Comparison of ENCODE assay signal across 33 mouse cellular contexts in genomic region chr2:113749721-113750120, GRCm38 (mm10). TPM values are rescaled to one million over a fixed set of nuclear protein-coding genes. Genes with fewer than 3 reads are reported as not detected.
DNase-seq lines count a peak whose midpoint lies in the region; ATAC-seq and TF ChIP-seq lines count a peak whose summit lies in the region.
"Had no signal": no experiment of that assay in that cellular context is flagged by ENCODE, and none has a peak within 500 bp of the region (broad histone marks: within the 10 kb centered on the region; RNA-seq: fewer than 3 reads in every experiment).

No protein-coding gene starts in this region.

- no peak for TF ChIP-seq CTCF in testis, adult 2 months (IDR thresholded peaks at IDR 0.05; ENCODE audit: control insufficient read depth, insufficient read depth, insufficient replicate concordance, low read depth, low read length)
- TF ChIP-seq CTCF in cerebellum, adult 2 months (IDR thresholded peaks at IDR 0.05; ENCODE audit: borderline replicate concordance, insufficient read depth, low read depth, low read length): no peak

- WGBS in midbrain, embryonic 16.5 days: 86% methylated on average over 12 of the region's 12 CpGs
- WGBS in midbrain, embryonic 14.5 days: 85% methylated on average over 12 of the region's 12 CpGs
- WGBS in cerebellum, adult 2 months: 81% methylated on average over 12 of the region's 12 CpGs

- no peak for TF ChIP-seq POLR2A in testis, adult 2 months (IDR thresholded peaks at IDR 0.05; ENCODE audit: control insufficient read depth, low read depth, low read length)
- TF ChIP-seq POLR2A in cerebellum, adult 2 months (IDR thresholded peaks at IDR 0.05; ENCODE audit: borderline replicate concordance, insufficient read depth, low read length): no peak

- DNase-seq in heart, adult 11 months: peak; percentile 85
- DNase-seq in heart, adult 8-10 months (ENCODE audit: low spot score): no peak
- DNase-seq in midbrain, embryonic 14.5 days: no peak
- no peak for DNase-seq in cerebellum, adult 2 months
- DNase-seq in T-cell, adult 2 months (ENCODE audit: low spot score): no peak
- DNase-seq: adrenal gland, postnatal 25 days; cerebellum, adult 11-12 months; cerebellum, postnatal 10 days; gastrocnemius, postnatal 14 days; heart, postnatal 10 days; kidney, adult 9 months; kidney, postnatal 10 days; layer of hippocampus, postnatal 36 days; lung, postnatal 36 days; right cerebral cortex, adult 18-20 months; thymus, postnatal 14 days had no signal

- H3K4me2 ChIP-seq in midbrain, embryonic 16.5 days (ENCODE audit: low read length): no peak overlapping the region
- H3K4me2 ChIP-seq in midbrain, embryonic 14.5 days (ENCODE audit: low read length): no peak overlapping the region
- H3K4me2 ChIP-seq: embryonic facial prominence, embryonic 13.5 days; heart, embryonic 13.5 days; hindbrain, embryonic 14.5 days; limb, embryonic 12.5 days; liver, embryonic 15.5 days; lung, embryonic 15.5 days; midbrain, embryonic 15.5 days; neural tube, embryonic 12.5 days had no signal

- no peaks in the 10 kb centered on the region for H3K9me3 ChIP-seq in midbrain, embryonic 16.5 days (replicated peaks; ENCODE audit: control insufficient read depth, low read length, poor library complexity, severe bottlenecking)
- no peaks in the 10 kb centered on the region for H3K9me3 ChIP-seq in midbrain, embryonic 14.5 days (ENCODE audit: control insufficient read depth, low read length)
- H3K9me3 ChIP-seq: embryonic facial prominence, embryonic 13.5 days; forebrain, embryonic 10.5 days; heart, embryonic 13.5 days; limb, embryonic 12.5 days; liver, embryonic 15.5 days; lung, embryonic 15.5 days; midbrain, embryonic 15.5 days; neural tube, embryonic 12.5 days had no signal

- H3K9ac ChIP-seq in midbrain, embryonic 16.5 days (ENCODE audit: low read depth, low read length): no peak overlapping the region
- no peak overlapping the region for H3K9ac ChIP-seq in midbrain, embryonic 14.5 days (replicated peaks; ENCODE audit: low read length)
- H3K9ac ChIP-seq: embryonic facial prominence, embryonic 13.5 days; heart, embryonic 13.5 days; hindbrain, embryonic 14.5 days; limb, embryonic 12.5 days; liver, embryonic 15.5 days; lung, embryonic 15.5 days; midbrain, embryonic 15.5 days; neural tube, embryonic 12.5 days had no signal

- H3K4me3 ChIP-seq in midbrain, embryonic 16.5 days (ENCODE audit: low read depth, low read length): no peak overlapping the region
- no peak overlapping the region for H3K4me3 ChIP-seq in midbrain, embryonic 14.5 days (replicated peaks; ENCODE audit: low read depth, low read length)
- H3K4me3 ChIP-seq in testis, adult 2 months (ENCODE audit: control insufficient read depth, low read depth, low read length): peak overlapping the region; percentile 31
- H3K4me3 ChIP-seq in cerebellum, adult 2 months (replicated peaks; ENCODE audit: insufficient read depth, low read depth, low read length): no peak overlapping the region
- H3K4me3 ChIP-seq: embryonic facial prominence, embryonic 13.5 days; forebrain, embryonic 10.5 days; heart, embryonic 13.5 days; limb, embryonic 12.5 days; liver, embryonic 15.5 days; lung, embryonic 15.5 days; midbrain, embryonic 15.5 days; myocyte; neural tube, embryonic 12.5 days had no signal

- no peaks in the 10 kb centered on the region for H3K36me3 ChIP-seq in midbrain, embryonic 16.5 days (ENCODE audit: control insufficient read depth, insufficient read depth, low read length)
- H3K36me3 ChIP-seq in midbrain, embryonic 14.5 days (ENCODE audit: control insufficient read depth, insufficient read depth, low read length): no peaks in the 10 kb centered on the region
- no peaks in the 10 kb centered on the region for H3K36me3 ChIP-seq in testis, adult 2 months (ENCODE audit: control insufficient read depth, insufficient read depth, low read length)
- H3K36me3 ChIP-seq: embryonic facial prominence, embryonic 13.5 days; forebrain, embryonic 10.5 days; heart, embryonic 13.5 days; liver, embryonic 15.5 days; lung, embryonic 15.5 days; midbrain, embryonic 15.5 days; neural tube, embryonic 12.5 days had no signal

- no peaks in the 10 kb centered on the region for H3K4me1 ChIP-seq in midbrain, embryonic 16.5 days (ENCODE audit: control insufficient read depth, insufficient read depth, low read length)
- H3K4me1 ChIP-seq in midbrain, embryonic 14.5 days (ENCODE audit: control insufficient read depth, insufficient read depth, low read length): no peaks in the 10 kb centered on the region
- H3K4me1 ChIP-seq in testis, adult 2 months (ENCODE audit: control insufficient read depth, insufficient read depth, low read length): peaks cover 8% of the 10 kb centered on the region
- no peaks in the 10 kb centered on the region for H3K4me1 ChIP-seq in cerebellum, adult 2 months (ENCODE audit: control insufficient read depth, insufficient read depth, low read length)
- H3K4me1 ChIP-seq: embryonic facial prominence, embryonic 13.5 days; forebrain, embryonic 10.5 days; heart, embryonic 13.5 days; limb, embryonic 12.5 days; liver, embryonic 15.5 days; lung, embryonic 15.5 days; midbrain, embryonic 15.5 days; neural tube, embryonic 12.5 days had no signal

- H3K27ac ChIP-seq in midbrain, embryonic 16.5 days (ENCODE audit: low read length): no peak overlapping the region
- no peak overlapping the region for H3K27ac ChIP-seq in midbrain, embryonic 14.5 days (replicated peaks; ENCODE audit: low read depth, low read length)
- no peak overlapping the region for H3K27ac ChIP-seq in testis, adult 2 months (ENCODE audit: control insufficient read depth, insufficient read depth, low read depth, low read length)
- H3K27ac ChIP-seq in cerebellum, adult 2 months (ENCODE audit: insufficient read depth, low read length): no peak overlapping the region
- H3K27ac ChIP-seq: embryonic facial prominence, embryonic 13.5 days; forebrain, embryonic 10.5 days; heart, embryonic 13.5 days; hindbrain, embryonic 14.5 days; limb, embryonic 12.5 days; liver, embryonic 15.5 days; lung, embryonic 15.5 days; midbrain, embryonic 15.5 days; neural tube, embryonic 12.5 days had no signal

- ATAC-seq in midbrain, embryonic 16.5 days: 0 out of 2 replicates have a peak, but pooled peaks have one; percentile 21
- no peak for ATAC-seq in midbrain, embryonic 14.5 days (ENCODE audit: low FRiP score, low TSS enrichment)
- ATAC-seq: intestine, postnatal 0 days; midbrain, embryonic 15.5 days had no signal

- H3K27me3 ChIP-seq in midbrain, embryonic 16.5 days (ENCODE audit: control insufficient read depth, insufficient read depth, low read depth, low read length): no peaks in the 10 kb centered on the region
- no peaks in the 10 kb centered on the region for H3K27me3 ChIP-seq in midbrain, embryonic 14.5 days (ENCODE audit: control insufficient read depth, insufficient read depth, low read length)
- no peaks in the 10 kb centered on the region for H3K27me3 ChIP-seq in testis, adult 2 months (ENCODE audit: control insufficient read depth, insufficient read depth, low read length)
- H3K27me3 ChIP-seq in cerebellum, adult 2 months (ENCODE audit: control insufficient read depth, insufficient read depth, low read length): no peaks in the 10 kb centered on the region
- H3K27me3 ChIP-seq: liver, embryonic 15.5 days; midbrain, embryonic 15.5 days; neural tube, embryonic 12.5 days had no signal

RNA-seq across cellular contexts. Expression of gene Grem1, which starts 8.7 kb away (rescaled TPM):
- total RNA-seq in heart, adult 8-10 months (2022): not detected
- polyA plus RNA-seq in midbrain, embryonic 16.5 days (2015; fragmentation: Nextera tagmentation; extraction: Ambion mirVana): 0.82 and 1.1 TPM in 2 replicates
- 1.5 and 1.8 TPM in 2 replicates for polyA plus RNA-seq in midbrain, embryonic 14.5 days (2014; fragmentation: Nextera tagmentation; extraction: Ambion mirVana)
- 0.04 TPM in 1 of 2 replicates, not detected in the other for polyA plus RNA-seq in testis, adult 2 months (2012; rRNA removed)
- polyA plus RNA-seq in cerebellum, adult 2 months (2012; rRNA removed): 1.4 and 1.5 TPM in 2 replicates
- total RNA-seq: common myeloid progenitor, adult 5-6 weeks; granulocyte monocyte progenitor cell, adult 5-6 weeks; heart, postnatal 10 days; hematopoietic stem cell, adult 5-6 weeks; liver, adult 2 months had no signal
- polyA plus RNA-seq: liver, adult 2 months had no signal
